Mouse (Mus musculus): ENCODE data around the gene Agr2. TPM values are rescaled to one million over a fixed set of nuclear protein-coding genes. Genes with fewer than 3 reads are reported as not detected.

Agr2 gene
- polyA plus RNA-seq, 1 experiment from 2014 or later = not detected

DNA sequence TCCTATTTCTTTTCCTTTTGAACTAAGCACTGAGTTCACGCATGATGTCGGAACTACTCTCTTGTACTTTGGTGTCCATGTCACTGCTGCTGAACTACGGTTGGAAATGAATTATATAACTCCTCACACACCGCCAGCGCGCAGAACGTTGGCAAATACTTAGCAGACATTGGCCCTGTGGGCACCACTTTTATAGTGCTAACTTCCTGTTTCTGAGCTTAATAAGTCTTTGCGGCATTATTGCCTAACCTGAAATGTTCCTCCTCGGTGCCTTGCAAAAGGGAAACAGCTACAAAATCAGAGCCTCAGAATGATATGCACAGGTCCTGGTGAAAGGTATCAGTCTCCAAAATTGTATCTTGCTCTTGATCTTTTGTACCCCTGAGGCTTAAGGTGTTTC, 9.2 kb upstream of the Agr2 start:
- no peak overlapping the region for H3K9ac ChIP-seq (ENCODE audit: low read depth, low read length)

DNA sequence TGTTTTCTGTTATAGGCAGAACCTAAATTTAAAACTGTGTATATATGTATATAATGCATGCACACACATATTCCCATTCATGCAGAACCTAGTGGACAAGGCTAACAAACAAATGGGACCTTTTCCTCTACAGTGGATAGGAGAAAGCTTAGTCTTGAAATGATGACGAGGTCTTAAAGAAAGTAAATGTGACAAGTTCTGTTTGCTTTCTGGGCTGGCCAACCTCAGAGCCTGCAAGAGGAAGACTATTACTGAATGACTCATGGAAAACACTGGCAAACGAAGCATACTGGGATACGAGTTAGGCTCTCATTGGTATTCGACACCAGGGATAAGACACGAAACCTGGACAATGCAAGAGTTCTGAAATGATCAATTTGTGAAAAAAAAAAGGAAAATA, 8.0 kb upstream of the Agr2 start:
- Histone ChIP-seq H3K9ac (ENCODE audit: low read depth, low read length) (no peak overlapping the region), H3K27ac (ENCODE audit: low read depth, low read length) (no peak overlapping the region), H3K4me3 (ENCODE audit: low read length) (no peak overlapping the region), H3K27me3 (replicated peaks; ENCODE audit: control insufficient read depth, insufficient read depth, low read length) (no peaks in the 10 kb centered on the region), H3K9me3 (ENCODE audit: control insufficient read depth, low read length) (no peaks in the 10 kb centered on the region), H3K4me1 (ENCODE audit: control insufficient read depth, insufficient read depth, low read depth, low read length) (peaks cover 6% of the 10 kb centered on the region; the same call in 1 of the 2 replicates), H3K36me3 (ENCODE audit: control insufficient read depth, insufficient read depth, low read length) (no peaks in the 10 kb centered on the region), H3K4me2 (ENCODE audit: low read length) (no peak overlapping the region)
- no peak for ATAC-seq
- 87% methylated on average over 5 of the region's 5 CpGs for WGBS

More for the DNA sequence above, 9.2 kb upstream of the Agr2 start:
- H3K4me1 ChIP-seq (ENCODE audit: control insufficient read depth, insufficient read depth, low read depth, low read length) = peaks cover 6% of the 10 kb centered on the region; the same call in 1 of the 2 replicates
- H3K27ac ChIP-seq (ENCODE audit: low read depth, low read length) = no peak overlapping the region
- ATAC-seq = no peak
- H3K4me3 ChIP-seq (ENCODE audit: low read length) = no peak overlapping the region
- WGBS = 96% methylated on average over 9 of the region's 9 CpGs
- H3K27me3 ChIP-seq (replicated peaks; ENCODE audit: control insufficient read depth, insufficient read depth, low read length) = no peaks in the 10 kb centered on the region
- no peaks in the 10 kb centered on the region for H3K9me3 ChIP-seq (ENCODE audit: control insufficient read depth, low read length)
- H3K36me3 ChIP-seq (ENCODE audit: control insufficient read depth, insufficient read depth, low read length) = no peaks in the 10 kb centered on the region
- no peak overlapping the region for H3K4me2 ChIP-seq (ENCODE audit: low read length)

DNA sequence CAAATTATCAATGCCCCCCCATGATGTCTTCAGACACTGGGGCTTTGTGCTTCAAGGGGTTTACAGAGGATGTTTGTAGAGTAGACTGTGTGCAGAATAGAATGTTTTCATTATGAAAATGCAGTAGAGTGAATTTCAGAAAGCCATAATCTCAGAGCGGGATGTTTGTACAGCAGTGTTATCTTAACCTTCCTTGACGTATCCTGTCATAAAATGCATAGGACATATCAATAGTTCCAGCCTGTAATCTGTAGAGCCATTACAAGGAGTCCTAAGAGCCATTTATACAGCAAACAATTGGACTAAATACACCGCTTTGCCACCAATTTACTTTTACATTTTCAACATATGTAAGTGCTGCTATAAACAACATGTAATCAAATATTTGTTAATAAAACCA, 876 bp downstream of the Agr2 start:
- H3K4me2 ChIP-seq (ENCODE audit: low read length) = no peak overlapping the region
- no peaks in the 10 kb centered on the region for H3K27me3 ChIP-seq (replicated peaks; ENCODE audit: control insufficient read depth, insufficient read depth, low read length)
- no peak for ATAC-seq
- H3K36me3 ChIP-seq (ENCODE audit: control insufficient read depth, insufficient read depth, low read length) = no peaks in the 10 kb centered on the region
- H3K9me3 ChIP-seq (ENCODE audit: control insufficient read depth, low read length) = no peaks in the 10 kb centered on the region
- 79% methylated on average over 3 of the region's 3 CpGs for WGBS
- peaks cover 3% of the 10 kb centered on the region; the same call in 1 of the 2 replicates for H3K4me1 ChIP-seq (ENCODE audit: control insufficient read depth, insufficient read depth, low read depth, low read length)
- H3K4me3 ChIP-seq (ENCODE audit: low read length) = no peak overlapping the region
- H3K9ac ChIP-seq (ENCODE audit: low read depth, low read length) = no peak overlapping the region
- H3K27ac ChIP-seq (ENCODE audit: low read depth, low read length) = no peak overlapping the region

DNA sequence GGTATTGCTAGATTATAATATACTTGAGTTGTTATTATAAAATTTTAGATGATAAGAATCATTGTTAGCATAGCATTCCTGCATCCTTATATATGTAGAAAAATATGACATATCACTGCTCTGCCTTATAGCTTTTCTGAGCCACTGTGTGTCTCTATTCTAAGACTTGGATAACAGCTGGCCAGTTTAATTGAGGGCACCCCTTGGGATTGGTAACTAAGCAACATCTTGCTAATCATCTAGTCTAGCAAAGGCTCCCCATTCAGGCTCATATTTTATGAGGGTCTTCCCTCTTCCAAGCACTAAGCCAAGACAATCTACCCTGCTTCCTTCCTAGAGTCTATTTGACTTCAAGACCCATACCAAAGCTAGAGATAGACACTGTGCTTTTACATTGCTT, 1.4 kb downstream of the Agr2 start:
- H3K4me3 ChIP-seq (ENCODE audit: low read length) = no peak overlapping the region
- H3K4me1 ChIP-seq (ENCODE audit: control insufficient read depth, insufficient read depth, low read depth, low read length) = peaks cover 3% of the 10 kb centered on the region; the same call in 1 of the 2 replicates
- H3K27ac ChIP-seq (ENCODE audit: low read depth, low read length) = no peak overlapping the region
- no peak overlapping the region for H3K9ac ChIP-seq (ENCODE audit: low read depth, low read length)
- no peaks in the 10 kb centered on the region for H3K27me3 ChIP-seq (replicated peaks; ENCODE audit: control insufficient read depth, insufficient read depth, low read length)
- H3K4me2 ChIP-seq (ENCODE audit: low read length) = no peak overlapping the region
- no peaks in the 10 kb centered on the region for H3K9me3 ChIP-seq (ENCODE audit: control insufficient read depth, low read length)
- peak; percentile 69; the same call in 1 of the 2 replicates for ATAC-seq
- no peaks in the 10 kb centered on the region for H3K36me3 ChIP-seq (ENCODE audit: control insufficient read depth, insufficient read depth, low read length)

DNA sequence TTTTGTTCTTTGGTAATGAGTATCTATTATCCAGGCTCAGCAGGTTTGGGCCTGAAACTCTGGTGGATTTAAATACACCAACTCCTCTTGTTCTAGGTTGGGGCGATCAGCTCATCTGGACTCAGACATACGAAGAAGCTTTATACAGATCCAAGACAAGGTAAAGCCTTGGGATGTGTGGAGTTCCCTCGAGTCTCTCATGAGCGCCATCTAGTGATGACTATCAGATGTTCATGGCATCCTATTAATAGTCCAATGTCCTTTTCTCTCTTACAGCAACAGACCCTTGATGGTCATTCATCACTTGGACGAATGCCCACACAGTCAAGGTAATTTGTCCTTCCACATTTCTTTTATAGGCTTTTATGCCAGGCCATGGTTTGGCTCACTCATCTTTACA, 3.1 kb downstream of the Agr2 start:
- Histone ChIP-seq H3K27ac (ENCODE audit: low read depth, low read length) (no peak overlapping the region), H3K4me3 (ENCODE audit: low read length) (no peak overlapping the region), H3K9me3 (ENCODE audit: control insufficient read depth, low read length) (no peaks in the 10 kb centered on the region), H3K4me1 (ENCODE audit: control insufficient read depth, insufficient read depth, low read depth, low read length) (peaks cover 3% of the 10 kb centered on the region; the same call in 1 of the 2 replicates), H3K4me2 (ENCODE audit: low read length) (no peak overlapping the region), H3K27me3 (replicated peaks; ENCODE audit: control insufficient read depth, insufficient read depth, low read length) (no peaks in the 10 kb centered on the region), H3K36me3 (ENCODE audit: control insufficient read depth, insufficient read depth, low read length) (no peaks in the 10 kb centered on the region), H3K9ac (ENCODE audit: low read depth, low read length) (no peak overlapping the region)
- 30% methylated on average over 5 of the region's 5 CpGs for WGBS
- ATAC-seq = peak; percentile 50; the same call in 1 of the 2 replicates

DNA sequence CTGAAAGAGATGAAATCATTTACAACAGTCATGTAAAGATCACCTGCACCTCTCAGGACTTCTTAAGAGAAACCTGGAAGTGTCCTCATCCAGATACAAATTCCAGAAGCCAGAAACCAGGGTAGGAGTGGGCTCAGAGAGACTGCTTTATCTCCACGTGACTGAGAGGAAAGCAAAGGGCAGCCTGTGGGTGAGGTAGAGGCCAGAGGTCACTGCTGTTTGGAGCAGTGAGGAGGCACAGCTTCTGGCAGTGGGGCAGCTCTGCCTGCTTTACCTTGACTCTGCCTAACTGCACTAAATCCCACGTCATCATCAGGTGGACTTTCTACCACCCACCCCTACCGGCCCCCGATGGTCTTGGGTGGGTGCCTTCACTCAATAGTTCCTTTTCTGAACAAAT, 12.0 kb downstream of the Agr2 start:
- Histone ChIP-seq H3K9ac (ENCODE audit: low read depth, low read length) (no peak overlapping the region), H3K27me3 (replicated peaks; ENCODE audit: control insufficient read depth, insufficient read depth, low read length) (no peaks in the 10 kb centered on the region), H3K4me1 (ENCODE audit: control insufficient read depth, insufficient read depth, low read depth, low read length) (no peaks in the 10 kb centered on the region), H3K9me3 (ENCODE audit: control insufficient read depth, low read length) (no peaks in the 10 kb centered on the region), H3K4me2 (ENCODE audit: low read length) (no peak overlapping the region), H3K36me3 (ENCODE audit: control insufficient read depth, insufficient read depth, low read length) (no peaks in the 10 kb centered on the region), H3K4me3 (ENCODE audit: low read length) (no peak overlapping the region), H3K27ac (ENCODE audit: low read depth, low read length) (no peak overlapping the region)
- no peak for ATAC-seq
- 76% methylated on average over 4 of the region's 4 CpGs for WGBS

DNA sequence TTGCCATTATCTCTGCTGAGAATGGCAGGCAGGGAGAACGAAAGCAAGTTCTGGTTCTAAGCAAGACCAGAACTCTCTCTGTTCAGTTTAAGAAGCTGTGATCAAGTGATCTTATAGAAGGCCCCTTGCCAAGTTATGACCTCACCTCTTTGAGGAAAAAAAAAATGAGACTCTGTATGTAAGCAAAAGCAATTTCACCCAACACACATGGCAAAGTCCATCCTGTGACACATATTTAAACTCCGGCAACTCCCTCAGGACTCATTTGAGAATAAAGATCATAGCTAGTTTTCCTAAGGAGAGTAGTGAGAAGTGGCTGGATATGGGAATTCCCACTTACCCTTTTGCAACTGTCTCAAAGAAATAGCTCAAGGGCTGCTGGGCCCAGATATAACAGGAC, 14.9 kb downstream of the Agr2 start:
- no peak overlapping the region for H3K4me3 ChIP-seq (ENCODE audit: low read length)
- no peak for ATAC-seq
- H3K36me3 ChIP-seq (ENCODE audit: control insufficient read depth, insufficient read depth, low read length) = no peaks in the 10 kb centered on the region
- no peak overlapping the region for H3K4me2 ChIP-seq (ENCODE audit: low read length)
- no peaks in the 10 kb centered on the region for H3K27me3 ChIP-seq (replicated peaks; ENCODE audit: control insufficient read depth, insufficient read depth, low read length)
- H3K9me3 ChIP-seq (ENCODE audit: control insufficient read depth, low read length) = no peaks in the 10 kb centered on the region
- H3K27ac ChIP-seq (ENCODE audit: low read depth, low read length) = no peak overlapping the region
- no peak overlapping the region for H3K9ac ChIP-seq (ENCODE audit: low read depth, low read length)
- H3K4me1 ChIP-seq (ENCODE audit: control insufficient read depth, insufficient read depth, low read depth, low read length) = no peaks in the 10 kb centered on the region
- WGBS = 87% methylated on average over 2 of the region's 2 CpGs

DNA sequence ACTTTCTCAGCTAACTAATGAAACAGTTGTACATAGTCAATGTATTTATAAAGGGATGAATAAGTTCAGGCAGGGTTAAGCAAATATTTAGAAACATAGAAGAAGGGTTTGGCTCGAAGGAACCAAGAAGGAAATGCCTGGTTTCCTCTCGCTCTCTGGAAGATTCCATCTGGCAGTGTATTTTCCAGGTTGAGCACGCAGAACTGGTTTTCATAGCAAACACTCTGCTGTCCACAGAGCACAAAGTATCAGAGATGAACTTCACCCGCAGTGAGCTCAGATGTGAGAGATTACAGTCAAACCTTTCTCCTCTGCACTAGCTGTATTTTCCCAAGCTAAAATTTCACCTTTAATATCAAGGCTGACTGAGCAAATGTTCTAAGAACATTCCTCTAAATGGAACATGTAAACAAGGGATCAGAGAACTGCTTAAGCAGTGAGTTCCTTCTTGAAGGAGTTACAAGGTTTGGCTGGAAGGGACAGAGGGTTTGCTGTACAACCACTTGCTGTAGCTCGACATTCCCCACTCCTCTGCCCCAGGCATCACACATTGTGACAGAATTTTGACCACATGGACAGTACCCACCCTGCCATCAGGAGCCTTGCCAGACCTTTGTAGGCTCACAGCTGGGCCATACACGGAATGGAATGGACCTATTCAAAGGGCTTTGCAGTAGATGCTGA, 15.8 kb downstream of the Agr2 start:
- Histone ChIP-seq H3K4me3 (ENCODE audit: low read length) (no peak overlapping the region), H3K27me3 (replicated peaks; ENCODE audit: control insufficient read depth, insufficient read depth, low read length) (no peaks in the 10 kb centered on the region), H3K27ac (ENCODE audit: low read depth, low read length) (no peak overlapping the region; the same call in 1 of the 2 replicates), H3K4me1 (ENCODE audit: control insufficient read depth, insufficient read depth, low read depth, low read length) (no peaks in the 10 kb centered on the region), H3K4me2 (ENCODE audit: low read length) (no peak overlapping the region), H3K36me3 (ENCODE audit: control insufficient read depth, insufficient read depth, low read length) (no peaks in the 10 kb centered on the region), H3K9me3 (ENCODE audit: control insufficient read depth, low read length) (no peaks in the 10 kb centered on the region), H3K9ac (ENCODE audit: low read depth, low read length) (no peak overlapping the region)
- WGBS = 75% methylated on average over 6 of the region's 6 CpGs
- ATAC-seq = no peak

DNA sequence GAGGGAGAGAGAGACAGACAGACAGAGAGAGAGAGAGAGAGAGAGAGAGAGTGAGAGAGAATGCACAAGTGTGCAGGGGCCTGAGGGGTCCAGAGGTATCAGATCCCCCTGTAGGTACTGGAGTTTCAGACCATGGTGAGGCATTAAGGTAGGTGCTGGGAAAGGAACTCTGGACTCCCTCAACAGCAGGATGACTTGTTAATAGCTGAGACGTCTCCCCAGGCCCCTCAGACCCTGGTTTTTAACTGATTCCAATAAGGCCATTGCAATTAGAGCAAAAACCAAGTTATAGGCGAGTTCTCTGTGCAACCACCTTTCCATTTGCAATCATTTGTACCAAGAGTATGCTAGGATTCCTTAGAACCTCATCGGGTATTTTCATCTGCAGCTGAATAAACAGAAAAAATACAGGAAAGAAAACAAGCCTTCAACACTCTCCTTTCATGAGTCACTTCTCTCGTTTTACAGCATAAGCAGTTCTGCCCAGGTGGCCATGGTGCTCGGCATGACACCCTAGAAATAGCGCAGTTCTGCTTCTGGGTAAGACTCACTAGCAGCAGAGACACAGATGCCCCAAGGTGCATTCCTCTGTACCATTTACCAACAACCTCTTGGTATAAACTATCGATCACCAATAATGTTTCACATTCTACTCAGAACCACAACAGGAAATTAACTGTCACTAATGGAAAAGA, 20.7 kb downstream of the Agr2 start:
- no peak for ATAC-seq
- 78% methylated on average over 7 of the region's 7 CpGs for WGBS
- Histone ChIP-seq H3K4me3 (ENCODE audit: low read length) (no peak overlapping the region), H3K4me2 (ENCODE audit: low read length) (no peak overlapping the region), H3K9ac (ENCODE audit: low read depth, low read length) (no peak overlapping the region), H3K36me3 (ENCODE audit: control insufficient read depth, insufficient read depth, low read length) (peaks cover 13% of the 10 kb centered on the region; the same call in 1 of the 2 replicates), H3K4me1 (ENCODE audit: control insufficient read depth, insufficient read depth, low read depth, low read length) (no peaks in the 10 kb centered on the region), H3K9me3 (ENCODE audit: control insufficient read depth, low read length) (no peaks in the 10 kb centered on the region), H3K27ac (ENCODE audit: low read depth, low read length) (no peak overlapping the region), H3K27me3 (replicated peaks; ENCODE audit: control insufficient read depth, insufficient read depth, low read length) (no peaks in the 10 kb centered on the region)
